Mouse (Mus musculus) heart, embryonic 13.5 days (tissue): ENCODE data around the gene Sox11. TPM values are rescaled to one million over a fixed set of nuclear protein-coding genes. Genes with fewer than 3 reads are reported as not detected.
A peak's percentile ranks its signal among the peaks of the same experiment; 100 is the strongest.

Experiments used
- ATAC-seq: fragments of 200-750 bp; cut with Nextera tagmentation; 2 replicates; pipeline ENCODE4 v1.8.0; 2017; ENCODE audit warnings: moderate TSS enrichment; ENCODE audit not compliant: insufficient number of reproducible peaks, low FRiP score, low TSS enrichment; ENCODE audit errors: extremely low read depth
- H3K27ac ChIP-seq: fragments of 300-500 bp; sonication (generic); replicated peaks from 2 replicates; pipeline ENCODE4 v1.5.1; 2015; ENCODE audit warnings: moderate library complexity, mild to moderate bottlenecking, inconsistent platforms
- H3K27me3 ChIP-seq: fragments of 300-500 bp; sonication (generic); replicated peaks from 2 replicates; pipeline ENCODE4 v1.6.1; 2015; ENCODE audit warnings: mild to moderate bottlenecking, inconsistent platforms
- H3K36me3 ChIP-seq: fragments of 300-500 bp; sonication (generic); 2 replicates; pipeline ENCODE4 v1.6.1; 2015; ENCODE audit warnings: mild to moderate bottlenecking, inconsistent platforms
- H3K4me1 ChIP-seq: fragments of 300-500 bp; sonication (generic); 2 replicates; pipeline ENCODE4 v1.6.1; 2015; ENCODE audit warnings: inconsistent platforms
- H3K4me2 ChIP-seq: fragments of 300-500 bp; sonication (generic); 2 replicates; pipeline ENCODE4 v1.6.1; 2015; ENCODE audit warnings: inconsistent platforms, mild to moderate bottlenecking, moderate library complexity
- H3K4me3 ChIP-seq: fragments of 300-500 bp; sonication (generic); 2 replicates; pipeline ENCODE4 v1.5.1; 2015; ENCODE audit warnings: moderate library complexity, mild to moderate bottlenecking, inconsistent platforms
- H3K9ac ChIP-seq: fragments of 300-500 bp; sonication (generic); 2 replicates; pipeline ENCODE4 v1.6.1; 2015; ENCODE audit warnings: inconsistent platforms, mild to moderate bottlenecking, moderate library complexity
- H3K9me3 ChIP-seq: fragments of 300-500 bp; sonication (generic); 2 replicates; pipeline ENCODE4 v1.6.1; 2016; ENCODE audit warnings: inconsistent platforms
- WGBS: fragments of 180-500 bp; shearing (Covaris S2); methylation state at CpG from one replicate; pipeline ENCODE4 v1.1.7; 2015; ENCODE audit warnings: mixed read lengths; 5-methylcytosine and 5-hydroxymethylcytosine counted together
- polyA plus RNA-seq: library from polyadenylated mRNA; unstranded; fragments of >200 nt; fragmentation: Nextera tagmentation; extraction: Ambion mirVana; gene quantifications from 2 replicates; pipeline ENCODE4 v1.2.1, GENCODE M21; 2015

The Sox11 gene
- 19.2 and 20.8 TPM in 2 replicates for polyA plus RNA-seq

- peak within 1 kb of the TSS; percentile 93 for H3K4me2 ChIP-seq
- ATAC-seq: no peak
- under 1% methylated on average over 86 of the region's 95 CpGs for WGBS
Measured at GRCm38 (mm10) chr12:27341871-27342690, at the start of gene Sox11. TSS of gene Sox11 (minus strand) at chr12:27342574.

GRCm38 (mm10) chr12:27391652-27392305 is 49.4 kb upstream of the Sox11 start:
- no peak overlapping the region; the same call in 1 of the 2 replicates for H3K27ac ChIP-seq
- WGBS: 43% methylated on average over 7 of the region's 7 CpGs
- no peak overlapping the region for H3K9ac ChIP-seq

More at GRCm38 (mm10) chr12:27341871-27342690, at the start of gene Sox11:
- H3K4me1 ChIP-seq: peaks cover 12% of the 10 kb centered on the region
- H3K4me3 ChIP-seq: peak within 1 kb of the TSS; percentile 85
- peak within 1 kb of the TSS; percentile 92 for H3K9ac ChIP-seq
- H3K27ac ChIP-seq: peak within 1 kb of the TSS; percentile 96
- H3K27me3 ChIP-seq: no peaks in the 10 kb centered on the region
- H3K9me3 ChIP-seq: no peaks in the 10 kb centered on the region
- no peaks in the 10 kb centered on the region for H3K36me3 ChIP-seq

DNA sequence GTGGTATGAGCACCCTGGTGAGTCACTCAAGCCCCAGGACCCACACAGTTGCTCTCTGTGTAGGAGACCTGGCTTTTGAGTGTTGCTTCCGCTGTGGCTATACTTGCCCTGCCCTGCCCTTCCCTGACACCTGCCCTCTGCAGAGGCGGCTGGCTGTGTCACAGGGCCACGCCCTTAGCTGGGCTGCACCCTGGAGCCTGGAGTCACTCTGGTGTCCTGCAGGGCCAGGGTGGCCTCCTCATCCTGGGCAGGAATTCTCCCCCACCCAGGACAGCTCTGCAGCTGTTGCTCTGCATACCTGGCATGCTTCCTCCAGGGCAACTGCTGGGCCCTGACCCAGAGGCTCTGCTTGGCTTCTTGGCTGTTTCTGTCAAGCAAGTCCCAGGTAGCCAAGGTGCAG is 48.1 kb upstream of the Sox11 start:
- no peak overlapping the region for H3K27ac ChIP-seq
- no peak overlapping the region for H3K4me3 ChIP-seq
- H3K9me3 ChIP-seq: no peaks in the 10 kb centered on the region
- WGBS: 38% methylated on average over 3 of the region's 3 CpGs
- H3K9ac ChIP-seq: no peak overlapping the region
- peaks cover 31% of the 10 kb centered on the region for H3K4me1 ChIP-seq
- no peaks in the 10 kb centered on the region for H3K27me3 ChIP-seq
- ATAC-seq: no peak
- no peak overlapping the region for H3K4me2 ChIP-seq
- no peaks in the 10 kb centered on the region for H3K36me3 ChIP-seq

More at GRCm38 (mm10) chr12:27391652-27392305, 49.4 kb upstream of the Sox11 start:
- no peak overlapping the region for H3K4me3 ChIP-seq
- H3K4me1 ChIP-seq: peaks cover 22% of the 10 kb centered on the region
- no peak for ATAC-seq
- no peaks in the 10 kb centered on the region for H3K36me3 ChIP-seq
- no peaks in the 10 kb centered on the region for H3K9me3 ChIP-seq
- no peaks in the 10 kb centered on the region for H3K27me3 ChIP-seq
- no peak overlapping the region for H3K4me2 ChIP-seq

GRCm38 (mm10) chr12:27389429-27389828 is 47.1 kb upstream of the Sox11 start:
- Histone ChIP-seq H3K4me3 (no peak overlapping the region), H3K36me3 (no peaks in the 10 kb centered on the region), H3K27me3 (no peaks in the 10 kb centered on the region), H3K27ac (no peak overlapping the region), H3K4me2 (no peak overlapping the region), H3K9ac (no peak overlapping the region), H3K4me1 (peaks cover 31% of the 10 kb centered on the region), H3K9me3 (no peaks in the 10 kb centered on the region)
- no peak for ATAC-seq

- ATAC-seq: no peak
- no peak overlapping the region for H3K4me2 ChIP-seq
Measured at GRCm38 (mm10) chr12:27372505-27372904, 30.1 kb upstream of the Sox11 start.

GRCm38 (mm10) chr12:27370756-27371155 is 28.4 kb upstream of the Sox11 start:
- Histone ChIP-seq H3K36me3 (no peaks in the 10 kb centered on the region), H3K4me1 (peaks cover 19% of the 10 kb centered on the region), H3K4me3 (no peak overlapping the region), H3K9ac (no peak overlapping the region), H3K27ac (no peak overlapping the region), H3K27me3 (no peaks in the 10 kb centered on the region), H3K9me3 (no peaks in the 10 kb centered on the region), H3K4me2 (no peak overlapping the region)
- WGBS: 71% methylated on average over 2 of the region's 2 CpGs
- ATAC-seq: no peak

More at GRCm38 (mm10) chr12:27372505-27372904, 30.1 kb upstream of the Sox11 start:
- 17% methylated on average over 3 of the region's 3 CpGs for WGBS
- Histone ChIP-seq H3K4me1 (peaks cover 13% of the 10 kb centered on the region), H3K9me3 (no peaks in the 10 kb centered on the region), H3K36me3 (no peaks in the 10 kb centered on the region), H3K27ac (no peak overlapping the region; the same call in 1 of the 2 replicates), H3K27me3 (no peaks in the 10 kb centered on the region), H3K4me3 (no peak overlapping the region), H3K9ac (no peak overlapping the region)

- 67% methylated on average over 2 of the region's 2 CpGs for WGBS
- no peak for ATAC-seq
- H3K27ac ChIP-seq: no peak overlapping the region
- H3K9ac ChIP-seq: no peak overlapping the region
- peaks cover 14% of the 10 kb centered on the region for H3K4me1 ChIP-seq
- H3K27me3 ChIP-seq: no peaks in the 10 kb centered on the region
- no peak overlapping the region for H3K4me3 ChIP-seq
- H3K9me3 ChIP-seq: no peaks in the 10 kb centered on the region
- H3K4me2 ChIP-seq: no peak overlapping the region
- no peaks in the 10 kb centered on the region for H3K36me3 ChIP-seq
Measured at GRCm38 (mm10) chr12:27367476-27367875, 25.1 kb upstream of the Sox11 start.

GRCm38 (mm10) chr12:27363840-27364640 is 21.7 kb upstream of the Sox11 start:
- Histone ChIP-seq H3K4me2 (no peak overlapping the region), H3K9me3 (no peaks in the 10 kb centered on the region), H3K4me3 (no peak overlapping the region), H3K27ac (no peak overlapping the region), H3K27me3 (no peaks in the 10 kb centered on the region), H3K4me1 (peaks cover 7% of the 10 kb centered on the region), H3K36me3 (no peaks in the 10 kb centered on the region), H3K9ac (no peak overlapping the region)
- 85% methylated on average over 16 of the region's 16 CpGs for WGBS
- ATAC-seq: no peak

- Histone ChIP-seq H3K27ac (no peak overlapping the region), H3K9me3 (no peaks in the 10 kb centered on the region), H3K36me3 (no peaks in the 10 kb centered on the region), H3K27me3 (no peaks in the 10 kb centered on the region; the same call in 1 of the 2 replicates), H3K9ac (no peak overlapping the region), H3K4me2 (peak overlapping the region; percentile 41), H3K4me3 (peak overlapping the region; percentile 2; the same call in 1 of the 2 replicates), H3K4me1 (peaks cover 20% of the 10 kb centered on the region)
- 23% methylated on average over 12 of the region's 12 CpGs for WGBS
- ATAC-seq: no peak
Measured at GRCm38 (mm10) chr12:27357076-27357637, 14.8 kb upstream of the Sox11 start.

- Histone ChIP-seq H3K9me3 (no peaks in the 10 kb centered on the region), H3K4me1 (peaks cover 26% of the 10 kb centered on the region), H3K4me3 (no peak overlapping the region), H3K4me2 (peak overlapping the region; percentile 41; the same call in 1 of the 2 replicates), H3K27me3 (no peaks in the 10 kb centered on the region; the same call in 1 of the 2 replicates), H3K9ac (no peak overlapping the region), H3K27ac (no peak overlapping the region), H3K36me3 (no peaks in the 10 kb centered on the region)
- ATAC-seq: no peak
- 64% methylated on average over 5 of the region's 5 CpGs for WGBS
Measured at GRCm38 (mm10) chr12:27356571-27356970, 14.2 kb upstream of the Sox11 start.
